Mouse (Mus musculus) cerebellum, adult 2 months (tissue): Measurements from ENCODE around the gene Gm5538. TPM values are rescaled to one million over a fixed set of nuclear protein-coding genes. Genes with fewer than 3 reads are reported as not detected.

Source experiments
- DNase-seq, 2 experiments: peaks; one replicate each; pipeline ENCODE4 v3.0.0; 2021
- H3K27ac ChIP-seq: fragments of 200-500 bp; 2 replicates; pipeline ENCODE4 v1.5.1; 2012; ENCODE audit warnings: low read length, control low read depth, inconsistent platforms; ENCODE audit not compliant: insufficient read depth
- H3K27me3 ChIP-seq: fragments of 200-500 bp; 2 replicates; pipeline ENCODE4 v1.6.1; 2012; ENCODE audit warnings: inconsistent platforms, mild to moderate bottlenecking, low read length, moderate library complexity; ENCODE audit not compliant: control insufficient read depth, insufficient read depth
- H3K4me1 ChIP-seq: fragments of 200-500 bp; 2 replicates; pipeline ENCODE4 v1.6.1; 2011; ENCODE audit warnings: low read length; ENCODE audit not compliant: control insufficient read depth, insufficient read depth
- H3K4me3 ChIP-seq: fragments of 200-500 bp; replicated peaks from 2 replicates; pipeline ENCODE3; 2011; ENCODE audit warnings: mild to moderate bottlenecking, low read depth, low read length, control low read depth; ENCODE audit not compliant: insufficient read depth
- CTCF ChIP-seq: fragments of 200-500 bp; IDR thresholded peaks from 2 replicates; pipeline ENCODE4 v1.5.1; 2011; ENCODE audit warnings: low read depth, mild to moderate bottlenecking, control low read depth, low read length, moderate library complexity, borderline replicate concordance; ENCODE audit not compliant: insufficient read depth
- POLR2A ChIP-seq: fragments of 200-500 bp; IDR thresholded peaks from 2 replicates; pipeline ENCODE4 v1.6.1; 2011; ENCODE audit warnings: low read length, control low read depth, borderline replicate concordance; ENCODE audit not compliant: insufficient read depth
- WGBS: fragments of 180-500 bp; shearing (Covaris S2); methylation state at CpG from one replicate; pipeline ENCODE4 v1.1.7; 2018; 5-methylcytosine and 5-hydroxymethylcytosine counted together
- polyA plus RNA-seq: library from polyadenylated mRNA; depleted of rRNA; stranded (reverse); fragments of >200 nt; gene quantifications from 2 replicates; pipeline ENCODE4 v1.2.3, GENCODE M21; 2012; rRNA removed

The Gm5538 gene
- not detected in 2 replicates for polyA plus RNA-seq

GRCm38 (mm10) chr3:59729490-59729889, at the start of gene Gm5538:
TSS of gene Gm5538 (plus strand) at chr3:59729790.
- H3K27me3 ChIP-seq = no peaks in the 10 kb centered on the region
- no peak for DNase-seq
- H3K4me3 ChIP-seq = no peak within 1 kb of the TSS
- TF ChIP-seq CTCF (no peak), POLR2A (no peak)
- 95% methylated on average over 2 of the region's 2 CpGs for WGBS
- H3K4me1 ChIP-seq = no peaks in the 10 kb centered on the region
- no peak within 1 kb of the TSS for H3K27ac ChIP-seq

- TF ChIP-seq POLR2A = no peak
- TF ChIP-seq CTCF = no peak
- WGBS = 89% methylated on average over 3 of the region's 3 CpGs
- Histone ChIP-seq H3K4me1 (no peaks in the 10 kb centered on the region), H3K4me3 (no peak overlapping the region), H3K27ac (no peak overlapping the region), H3K27me3 (no peaks in the 10 kb centered on the region)
- DNase-seq = no peak
Observed at GRCm38 (mm10) chr3:59697391-59697790, 32.2 kb upstream of the Gm5538 start.

- Histone ChIP-seq H3K27ac (no peak overlapping the region), H3K4me3 (no peak overlapping the region), H3K4me1 (no peaks in the 10 kb centered on the region), H3K27me3 (no peaks in the 10 kb centered on the region)
- 100% methylated on average over 1 of the region's 1 CpGs for WGBS
- no peak for TF ChIP-seq CTCF
- TF ChIP-seq POLR2A = no peak
- DNase-seq = no peak
Observed at GRCm38 (mm10) chr3:59702614-59703110, 26.9 kb upstream of the Gm5538 start.

- no peak for TF ChIP-seq POLR2A
- no peak for TF ChIP-seq CTCF
- peaks cover 5% of the 10 kb centered on the region; the same call in 1 of the 2 replicates for H3K4me1 ChIP-seq
- no peak overlapping the region for H3K4me3 ChIP-seq
- H3K27ac ChIP-seq = no peak overlapping the region
- WGBS = 68% methylated on average over 1 of the region's 1 CpGs
- peak; percentile 11 to 27 for DNase-seq
- no peaks in the 10 kb centered on the region for H3K27me3 ChIP-seq
Observed at GRCm38 (mm10) chr3:59739866-59740265, 10.3 kb downstream of the Gm5538 start.

GRCm38 (mm10) chr3:59744181-59744580, 14.6 kb downstream of the Gm5538 start:
- Histone ChIP-seq H3K27ac (no peak overlapping the region), H3K4me1 (peaks cover 5% of the 10 kb centered on the region; the same call in 1 of the 2 replicates), H3K4me3 (no peak overlapping the region), H3K27me3 (no peaks in the 10 kb centered on the region)
- DNase-seq = peak in 1 of 2 experiments; percentile 5
- 24% methylated on average over 2 of the region's 2 CpGs for WGBS
- no peak for TF ChIP-seq CTCF
- TF ChIP-seq POLR2A = no peak

Other genes starting within 250 kb of the Gm5538 start
- gene Gm8298, start 131.3 kb downstream of the Gm5538 start, polyA plus RNA-seq = not detected in 2 replicates
- not detected in 2 replicates for gene C130079G13Rik, start 195.4 kb downstream of the Gm5538 start, polyA plus RNA-seq